Mouse (Mus musculus) lung, embryonic 15.5 days (tissue): Measurements from ENCODE around the gene Pgf. TPM values are rescaled to one million over a fixed set of nuclear protein-coding genes. Genes with fewer than 3 reads are reported as not detected.
"Not testable (repeated sequence)": the region's sequence is repeated elsewhere in the genome, so short reads cannot be mapped to it uniquely, and the experiment has no call there.

Source experiments
- ATAC-seq: fragments of 200-750 bp; cut with Nextera tagmentation; 2 replicates; pipeline ENCODE4 v1.8.0; 2017; ENCODE audit warnings: moderate number of reproducible peaks, borderline replicate concordance; ENCODE audit not compliant: low FRiP score, low TSS enrichment; ENCODE audit errors: extremely low read depth
- H3K27ac ChIP-seq: fragments of 300-500 bp; sonication (generic); 2 replicates; pipeline ENCODE4 v1.5.1; 2015; ENCODE audit warnings: moderate library complexity, mild to moderate bottlenecking, inconsistent platforms
- H3K27me3 ChIP-seq: fragments of 300-500 bp; sonication (generic); 2 replicates; pipeline ENCODE4 v1.6.1; 2015; ENCODE audit warnings: inconsistent platforms
- H3K36me3 ChIP-seq: fragments of 300-500 bp; sonication (generic); 2 replicates; pipeline ENCODE4 v1.6.1; 2015; ENCODE audit warnings: inconsistent platforms
- H3K4me1 ChIP-seq: fragments of 300-500 bp; sonication (generic); 2 replicates; pipeline ENCODE4 v1.6.1; 2015; ENCODE audit warnings: inconsistent platforms
- H3K4me2 ChIP-seq: fragments of 300-500 bp; sonication (generic); 2 replicates; pipeline ENCODE4 v1.6.1; 2015; ENCODE audit warnings: inconsistent platforms, mild to moderate bottlenecking, moderate library complexity
- H3K4me3 ChIP-seq: fragments of 300-500 bp; sonication (generic); 2 replicates; pipeline ENCODE4 v1.5.1; 2015; ENCODE audit warnings: mild to moderate bottlenecking, inconsistent platforms
- H3K9ac ChIP-seq: fragments of 300-500 bp; sonication (generic); 2 replicates; pipeline ENCODE4 v1.6.1; 2015; ENCODE audit warnings: inconsistent platforms
- H3K9me3 ChIP-seq: fragments of 300-500 bp; sonication (generic); 2 replicates; pipeline ENCODE4 v1.6.1; 2016; ENCODE audit warnings: inconsistent platforms
- WGBS: fragments of 180-500 bp; shearing (Covaris S2); methylation state at CpG from one replicate; pipeline ENCODE4 v1.1.7; 2015; 5-methylcytosine and 5-hydroxymethylcytosine counted together
- polyA plus RNA-seq: library from polyadenylated mRNA; unstranded; fragments of >200 nt; fragmentation: Nextera tagmentation; extraction: Ambion mirVana; gene quantifications from 2 replicates; pipeline ENCODE4 v1.2.1, GENCODE M21; 2015

The Pgf gene
- polyA plus RNA-seq, 1 experiment from 2014 or later = 10.8 TPM

GRCm38 (mm10) chr12:85150321-85151001, 27.1 kb downstream of the Pgf start:
- H3K27ac ChIP-seq = no peak overlapping the region
- H3K4me3 ChIP-seq = peak overlapping the region; percentile 27
- no peak for ATAC-seq
- H3K4me2 ChIP-seq = peak overlapping the region; percentile 56
- 7% methylated on average over 20 of the region's 20 CpGs for WGBS
- peaks cover 12% of the 10 kb centered on the region for H3K27me3 ChIP-seq
- H3K9me3 ChIP-seq = no peaks in the 10 kb centered on the region
- H3K4me1 ChIP-seq = peaks cover 31% of the 10 kb centered on the region
- 0 out of 2 replicates have a peak overlapping the region, but pooled peaks have one; percentile 16 for H3K9ac ChIP-seq
- H3K36me3 ChIP-seq = no peaks in the 10 kb centered on the region

- H3K4me3 ChIP-seq = no peak overlapping the region
- H3K27me3 ChIP-seq = peaks cover 12% of the 10 kb centered on the region
- H3K4me2 ChIP-seq = no peak overlapping the region
- H3K9ac ChIP-seq = no peak overlapping the region
- H3K27ac ChIP-seq = no peak overlapping the region
- H3K9me3 ChIP-seq = no peaks in the 10 kb centered on the region
- H3K4me1 ChIP-seq = peaks cover 35% of the 10 kb centered on the region
- H3K36me3 ChIP-seq = no peaks in the 10 kb centered on the region
- 78% methylated on average over 9 of the region's 9 CpGs for WGBS
- ATAC-seq = no peak
These were observed 30.7 kb downstream of the Pgf start for GRCm38 (mm10) chr12:85146881-85147280.

GRCm38 (mm10) chr12:85146355-85146754, 31.2 kb downstream of the Pgf start:
- peak; percentile 24; the same call in 1 of the 2 replicates for ATAC-seq
- Histone ChIP-seq H3K27ac (peak overlapping the region; percentile 51; the same call in 1 of the 2 replicates), H3K4me1 (peaks cover 34% of the 10 kb centered on the region), H3K4me2 (no peak overlapping the region), H3K9ac (no peak overlapping the region), H3K36me3 (no peaks in the 10 kb centered on the region), H3K27me3 (peaks cover 12% of the 10 kb centered on the region), H3K9me3 (no peaks in the 10 kb centered on the region), H3K4me3 (no peak overlapping the region)
- WGBS = 17% methylated on average over 11 of the region's 11 CpGs

GRCm38 (mm10) chr12:85145630-85146029, 32.0 kb downstream of the Pgf start:
- Histone ChIP-seq H3K4me2 (no peak overlapping the region), H3K36me3 (no peaks in the 10 kb centered on the region), H3K4me3 (no peak overlapping the region), H3K27ac (peak overlapping the region; percentile 51), H3K9ac (no peak overlapping the region), H3K4me1 (peaks cover 27% of the 10 kb centered on the region), H3K27me3 (peaks cover 5% of the 10 kb centered on the region), H3K9me3 (no peaks in the 10 kb centered on the region)
- 39% methylated on average over 9 of the region's 9 CpGs for WGBS
- ATAC-seq = peak; percentile 77

GRCm38 (mm10) chr12:85144821-85145220, 32.8 kb downstream of the Pgf start:
- Histone ChIP-seq H3K27ac (no peak overlapping the region), H3K4me1 (peaks cover 22% of the 10 kb centered on the region), H3K27me3 (no peaks in the 10 kb centered on the region), H3K4me3 (no peak overlapping the region), H3K9ac (no peak overlapping the region), H3K4me2 (no peak overlapping the region), H3K36me3 (no peaks in the 10 kb centered on the region), H3K9me3 (no peaks in the 10 kb centered on the region)
- no peak for ATAC-seq
- 90% methylated on average over 4 of the region's 4 CpGs for WGBS

- not testable (repeated sequence) for H3K9ac ChIP-seq, ATAC-seq, H3K27me3 ChIP-seq, H3K4me3 ChIP-seq, H3K27ac ChIP-seq, H3K36me3 ChIP-seq, H3K4me2 ChIP-seq, H3K9me3 ChIP-seq
- WGBS = 65% methylated on average over 2 of the region's 2 CpGs
- peaks cover 22% of the 10 kb centered on the region for H3K4me1 ChIP-seq
These were observed 33.3 kb downstream of the Pgf start for GRCm38 (mm10) chr12:85144276-85144675.

GRCm38 (mm10) chr12:85142803-85143202, 34.8 kb downstream of the Pgf start:
- H3K27me3 ChIP-seq = 0 out of 2 replicates have a peak, but pooled peaks cover 3% of the 10 kb centered on the region
- H3K9me3 ChIP-seq = no peaks in the 10 kb centered on the region
- WGBS = 19% methylated on average over 4 of the region's 4 CpGs
- H3K4me2 ChIP-seq = no peak overlapping the region
- ATAC-seq = no peak
- peaks cover 22% of the 10 kb centered on the region for H3K4me1 ChIP-seq
- no peak overlapping the region for H3K9ac ChIP-seq
- H3K4me3 ChIP-seq = no peak overlapping the region
- no peaks in the 10 kb centered on the region for H3K36me3 ChIP-seq
- H3K27ac ChIP-seq = no peak overlapping the region

- no peak overlapping the region for H3K4me2 ChIP-seq
- H3K9me3 ChIP-seq = no peaks in the 10 kb centered on the region
- peaks cover 17% of the 10 kb centered on the region for H3K4me1 ChIP-seq
- no peak for ATAC-seq
- H3K27ac ChIP-seq = no peak overlapping the region
- no peak overlapping the region for H3K9ac ChIP-seq
- no peaks in the 10 kb centered on the region for H3K36me3 ChIP-seq
- 0 out of 2 replicates have a peak, but pooled peaks cover 3% of the 10 kb centered on the region for H3K27me3 ChIP-seq
- no peak overlapping the region for H3K4me3 ChIP-seq
- 72% methylated on average over 6 of the region's 6 CpGs for WGBS
These were observed 36.5 kb downstream of the Pgf start for GRCm38 (mm10) chr12:85141096-85141495.

- Histone ChIP-seq H3K36me3 (no peaks in the 10 kb centered on the region), H3K27ac (no peak overlapping the region), H3K27me3 (0 out of 2 replicates have a peak, but pooled peaks cover 3% of the 10 kb centered on the region), H3K9ac (no peak overlapping the region), H3K4me2 (no peak overlapping the region), H3K9me3 (no peaks in the 10 kb centered on the region), H3K4me1 (peaks cover 16% of the 10 kb centered on the region), H3K4me3 (no peak overlapping the region)
- 32% methylated on average over 18 of the region's 18 CpGs for WGBS
- no peak for ATAC-seq
These were observed 37.4 kb downstream of the Pgf start for GRCm38 (mm10) chr12:85140036-85140701.

- Histone ChIP-seq H3K4me2 (no peak overlapping the region), H3K27ac (peak overlapping the region; percentile 89), H3K36me3 (peaks cover 28% of the 10 kb centered on the region), H3K9me3 (no peaks in the 10 kb centered on the region), H3K9ac (no peak overlapping the region), H3K4me1 (peaks cover 21% of the 10 kb centered on the region), H3K4me3 (no peak overlapping the region), H3K27me3 (0 out of 2 replicates have a peak, but pooled peaks cover 3% of the 10 kb centered on the region)
- WGBS = 52% methylated on average over 4 of the region's 4 CpGs
- ATAC-seq = peak; percentile 20; the same call in 1 of the 2 replicates
These were observed 41.0 kb downstream of the Pgf start for GRCm38 (mm10) chr12:85136627-85137026.

GRCm38 (mm10) chr12:85135513-85136470, 41.8 kb downstream of the Pgf start:
- Histone ChIP-seq H3K9me3 (no peaks in the 10 kb centered on the region), H3K4me1 (peaks cover 21% of the 10 kb centered on the region), H3K27me3 (0 out of 2 replicates have a peak, but pooled peaks cover 3% of the 10 kb centered on the region), H3K9ac (peak overlapping the region; percentile 4; the same call in 1 of the 2 replicates), H3K4me2 (no peak overlapping the region), H3K4me3 (no peak overlapping the region), H3K27ac (peak overlapping the region; percentile 89), H3K36me3 (peaks cover 36% of the 10 kb centered on the region)
- ATAC-seq = peak; percentile 56; the same call in 1 of the 2 replicates
- whole genome bisulfite sequencing = 47% methylated on average over 19 of the region's 19 CpGs
